Mouse (Mus musculus): ENCODE results near the gene Tctn3. TPM values are rescaled to one million over a fixed set of nuclear protein-coding genes. Genes with fewer than 3 reads are reported as not detected.

Gene Tctn3
- total and polyA plus RNA-seq, 2 experiments from 2014 or later, result 14.4 to 32.9 TPM

DNA sequence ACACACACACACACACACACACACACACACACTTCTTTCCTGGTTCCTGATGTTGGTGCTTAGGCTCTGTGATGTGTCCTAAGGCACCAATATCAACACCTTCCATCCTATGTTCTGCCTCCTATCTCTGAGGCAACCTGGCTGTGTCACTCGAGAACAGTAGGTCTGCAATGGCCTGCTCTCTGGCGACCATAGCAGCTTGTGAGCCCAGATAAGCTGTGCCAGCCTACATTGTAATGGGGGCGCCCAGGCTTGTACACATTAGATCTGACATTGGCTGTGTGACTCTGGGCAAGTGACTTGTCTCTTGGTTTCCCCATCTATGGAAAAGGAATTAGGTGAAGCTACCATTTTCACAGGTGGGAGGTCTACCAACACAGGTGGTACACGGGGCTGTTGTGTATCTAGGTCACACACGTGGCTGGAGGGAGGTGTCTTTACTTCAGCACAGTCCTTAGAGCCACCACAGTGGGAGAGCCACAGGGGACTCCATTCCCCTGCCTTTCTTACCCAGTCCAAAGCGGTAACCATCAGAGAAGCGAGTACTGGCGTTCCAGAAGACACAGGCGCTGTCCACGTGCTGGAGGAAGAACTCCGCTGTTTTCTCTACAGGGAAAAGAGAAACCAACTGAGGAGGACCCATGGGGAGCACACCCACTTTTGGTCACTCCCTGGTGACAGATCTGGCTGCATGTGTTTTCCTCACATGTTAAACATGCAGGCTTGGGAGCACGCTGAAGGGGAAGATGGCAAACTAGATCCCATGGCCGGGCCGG is 58.8 kb downstream of the Tctn3 start:
- no peaks in the 10 kb centered on the region for H3K27me3 ChIP-seq (ENCODE audit: insufficient read depth, low read length)
- H3K9ac ChIP-seq (replicated peaks; ENCODE audit: low read length), result no peak overlapping the region
- no peak for DNase-seq (ENCODE audit: low spot score)
- H3K4me1 ChIP-seq (ENCODE audit: insufficient read depth, low read length), result no peaks in the 10 kb centered on the region
- no peak for TF ChIP-seq CTCF (IDR thresholded peaks at IDR 0.05; ENCODE audit: low read depth)
- WGBS, result 93% methylated on average over 14 of the region's 14 CpGs
- H3K9me3 ChIP-seq (ENCODE audit: low read length), result no peaks in the 10 kb centered on the region
- H3K36me3 ChIP-seq (ENCODE audit: insufficient read depth, low read length), result peaks cover 39% of the 10 kb centered on the region; the same call in 1 of the 2 replicates
- H3K4me3 ChIP-seq (ENCODE audit: low read length), result no peak overlapping the region
- no peak for ATAC-seq
- H3K27ac ChIP-seq, result no peak overlapping the region
- H3K4me2 ChIP-seq (ENCODE audit: low read depth, low read length), result no peak overlapping the region

DNA sequence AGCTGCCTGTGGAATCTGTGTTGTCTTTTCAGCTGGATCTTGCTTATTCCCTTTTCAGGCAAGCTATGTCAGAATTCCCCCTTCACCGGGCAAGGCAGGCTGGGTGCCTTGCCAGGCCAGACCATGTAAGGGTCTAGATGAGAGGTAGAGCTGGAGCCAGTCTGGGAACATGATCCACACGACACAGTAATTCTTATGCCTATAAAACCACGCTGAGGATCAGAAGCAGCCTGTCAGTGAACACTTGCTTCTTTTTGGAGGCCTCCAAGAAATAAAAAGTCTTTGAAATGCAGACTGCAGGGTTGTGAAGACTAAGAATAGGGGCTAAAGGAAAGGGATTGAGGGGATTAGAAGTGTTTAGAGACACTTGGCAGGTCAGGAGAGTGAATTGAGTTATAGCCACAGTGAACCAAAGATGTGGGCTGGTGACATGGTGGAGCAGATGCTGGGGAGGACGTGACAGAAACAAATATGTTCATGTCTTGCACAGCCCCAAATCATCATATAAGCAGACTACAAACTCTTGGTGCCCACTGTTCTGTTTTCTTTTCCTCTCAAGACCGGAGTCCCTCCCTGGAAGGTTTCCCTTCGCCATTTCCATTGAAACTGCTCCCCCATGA is 62.4 kb downstream of the Tctn3 start:
- ATAC-seq (no peak), DNase-seq (ENCODE audit: low spot score) (no peak)
- H3K4me3 ChIP-seq (ENCODE audit: low read length), result no peak overlapping the region
- no peak for TF ChIP-seq CTCF (IDR thresholded peaks at IDR 0.05; ENCODE audit: low read depth)
- H3K27ac ChIP-seq, result no peak overlapping the region
- no peak overlapping the region for H3K9ac ChIP-seq (replicated peaks; ENCODE audit: low read length)
- no peaks in the 10 kb centered on the region for H3K9me3 ChIP-seq (ENCODE audit: low read length)
- H3K27me3 ChIP-seq (ENCODE audit: insufficient read depth, low read length), result no peaks in the 10 kb centered on the region
- H3K36me3 ChIP-seq (ENCODE audit: insufficient read depth, low read length), result peaks cover 29% of the 10 kb centered on the region; the same call in 1 of the 2 replicates
- no peak overlapping the region for H3K4me2 ChIP-seq (ENCODE audit: low read depth, low read length)
- 53% methylated on average over 6 of the region's 6 CpGs for WGBS
- H3K4me1 ChIP-seq (ENCODE audit: insufficient read depth, low read length), result no peaks in the 10 kb centered on the region

DNA sequence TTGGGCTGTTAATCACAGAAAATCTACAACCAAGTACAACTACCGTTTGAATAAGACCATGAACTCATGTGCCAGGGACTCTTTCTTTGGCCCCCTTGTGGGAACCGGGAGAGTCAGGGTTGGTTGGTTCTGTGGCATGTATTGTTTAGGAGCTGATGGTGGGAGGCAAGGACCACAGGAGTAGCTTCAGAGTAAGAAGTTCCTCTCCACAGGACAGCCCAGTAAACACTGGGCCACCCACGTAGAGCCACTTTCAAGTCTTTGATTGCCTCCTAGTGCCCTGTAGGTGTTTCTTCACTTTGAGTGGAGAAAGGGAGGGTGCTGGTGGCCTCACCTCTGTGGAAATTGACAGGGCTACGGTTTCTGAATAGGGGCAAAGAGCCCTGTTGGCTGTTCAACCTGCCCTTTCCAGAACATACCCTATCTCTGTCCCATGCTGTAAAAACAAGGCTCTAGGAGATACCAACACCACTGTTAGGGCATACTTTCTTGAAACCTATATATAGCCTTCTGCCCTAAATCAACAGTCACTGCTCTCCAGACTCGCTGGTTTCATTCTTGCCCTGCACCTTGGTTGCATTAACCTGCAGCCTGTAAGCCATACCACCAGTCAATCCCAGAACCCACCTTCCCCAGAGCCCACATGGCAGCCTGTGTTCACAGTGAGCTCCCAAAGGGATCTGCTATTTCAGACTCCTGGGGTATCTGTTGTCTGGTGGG is 63.1 kb downstream of the Tctn3 start:
- H3K36me3 ChIP-seq (ENCODE audit: insufficient read depth, low read length), result peaks cover 22% of the 10 kb centered on the region; the same call in 1 of the 2 replicates
- H3K9me3 ChIP-seq (ENCODE audit: low read length), result no peaks in the 10 kb centered on the region
- no peak overlapping the region for H3K4me3 ChIP-seq (ENCODE audit: low read length)
- no peak; the same call in 1 of the 2 replicates for TF ChIP-seq CTCF (IDR thresholded peaks at IDR 0.05; ENCODE audit: low read depth)
- no peak overlapping the region for H3K4me2 ChIP-seq (ENCODE audit: low read depth, low read length)
- H3K4me1 ChIP-seq (ENCODE audit: insufficient read depth, low read length), result no peaks in the 10 kb centered on the region
- WGBS, result 29% methylated on average over 5 of the region's 5 CpGs
- DNase-seq (ENCODE audit: low spot score), result no peak
- H3K27ac ChIP-seq, result no peak overlapping the region
- no peak for ATAC-seq
- H3K27me3 ChIP-seq (ENCODE audit: insufficient read depth, low read length), result no peaks in the 10 kb centered on the region
- no peak overlapping the region for H3K9ac ChIP-seq (replicated peaks; ENCODE audit: low read length)

DNA sequence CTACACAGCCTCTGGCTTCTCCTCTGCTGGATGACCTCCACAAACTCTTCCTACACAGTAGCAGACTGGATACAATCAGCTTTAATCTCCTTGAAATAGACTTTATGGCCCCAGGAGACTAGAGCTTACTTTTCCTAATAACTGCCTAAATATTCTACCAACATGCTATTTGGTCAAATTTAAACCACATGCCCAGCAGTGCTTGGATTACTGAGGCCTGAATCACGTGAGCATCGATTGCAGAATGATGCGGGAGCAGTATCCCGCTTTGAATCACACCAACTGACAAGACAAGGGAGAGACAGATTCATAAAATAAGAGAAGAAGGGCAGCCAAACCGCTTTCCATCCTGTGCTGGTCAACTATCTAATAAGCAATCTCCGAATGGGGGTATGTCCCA is 63.6 kb downstream of the Tctn3 start:
- Histone ChIP-seq H3K9ac (replicated peaks; ENCODE audit: low read length) (no peak overlapping the region), H3K4me3 (ENCODE audit: low read length) (no peak overlapping the region), H3K4me1 (ENCODE audit: insufficient read depth, low read length) (no peaks in the 10 kb centered on the region), H3K27me3 (ENCODE audit: insufficient read depth, low read length) (no peaks in the 10 kb centered on the region), H3K4me2 (ENCODE audit: low read depth, low read length) (no peak overlapping the region), H3K36me3 (ENCODE audit: insufficient read depth, low read length) (peaks cover 17% of the 10 kb centered on the region; the same call in 1 of the 2 replicates), H3K27ac (no peak overlapping the region), H3K9me3 (ENCODE audit: low read length) (no peaks in the 10 kb centered on the region)
- WGBS, result 80% methylated on average over 6 of the region's 6 CpGs
- no peak for ATAC-seq
- no peak for TF ChIP-seq CTCF (IDR thresholded peaks at IDR 0.05; ENCODE audit: low read depth)
- DNase-seq (ENCODE audit: low spot score), result no peak

Other genes with a start within 250 kb of the Tctn3 start
- 52.4 and 64.2 TPM in 2 replicates for gene Sorbs1, start 98.5 kb downstream of the Tctn3 start, total RNA-seq (2014; rRNA removed)
- 70.4 and 79.2 TPM in 2 replicates for gene Sorbs1, start 98.5 kb downstream of the Tctn3 start, polyA plus RNA-seq (2015; fragmentation: Nextera tagmentation; extraction: Ambion mirVana)
- 57.0 and 57.7 TPM in 2 replicates for gene Aldh18a1, start 23.8 kb downstream of the Tctn3 start, total RNA-seq (2014; rRNA removed)
- 32.5 and 33.0 TPM in 2 replicates for gene Aldh18a1, start 23.8 kb downstream of the Tctn3 start, polyA plus RNA-seq (2015; fragmentation: Nextera tagmentation; extraction: Ambion mirVana)
- gene Entpd1, start 133 bp upstream of the Tctn3 start, total RNA-seq (2014; rRNA removed), result 8.2 and 12.4 TPM in 2 replicates
- gene Entpd1, start 133 bp upstream of the Tctn3 start, polyA plus RNA-seq (2015; fragmentation: Nextera tagmentation; extraction: Ambion mirVana), result 6.9 and 7.2 TPM in 2 replicates
- gene Cc2d2b, start 136.5 kb upstream of the Tctn3 start, total RNA-seq (2014; rRNA removed), result not detected in 2 replicates
- gene Cc2d2b, start 136.5 kb upstream of the Tctn3 start, polyA plus RNA-seq (2015; fragmentation: Nextera tagmentation; extraction: Ambion mirVana), result 0.14 and 0.16 TPM in 2 replicates
- gene Ccnj, start 219.0 kb upstream of the Tctn3 start, total RNA-seq (2014; rRNA removed), result 10.6 and 13.1 TPM in 2 replicates
- 8.1 and 8.6 TPM in 2 replicates for gene Ccnj, start 219.0 kb upstream of the Tctn3 start, polyA plus RNA-seq (2015; fragmentation: Nextera tagmentation; extraction: Ambion mirVana)

Measured in hindbrain, postnatal 0 days (tissue).